Mouse (Mus musculus) erythroblast, adult 5-6 weeks (primary cell): Measurements from ENCODE around the gene Mical3. TPM values are rescaled to one million over a fixed set of nuclear protein-coding genes. Genes with fewer than 3 reads are reported as not detected.
"Not testable (repeated sequence)": the region's sequence is repeated elsewhere in the genome, so short reads cannot be mapped to it uniquely, and the experiment has no call there.

ENCODE experiments used
- ATAC-seq: replicated peaks from 2 replicates; pipeline ENCODE4 v1.8.0; 2016; ENCODE audit warnings: moderate number of reproducible peaks, mild to moderate bottlenecking, moderate TSS enrichment, inconsistent platforms; ENCODE audit not compliant: poor library complexity, low FRiP score, severe bottlenecking
- total RNA-seq, 2 experiments: library from RNA; stranded (forward) in 1 of 2; stranded (reverse) in 1 of 2; fragments of 150-400 nt in 1 of 2; fragments of 200-764, 138-1000 nt in 1 of 2; gene quantifications; 2 replicates each; pipeline versions ENCODE4 v1.2.3 to v1.2.4; 2015 to 2017; ENCODE audit warnings: low replicate concordance in 2 of 2

Gene Mical3
- total RNA-seq, 2 experiments from 2014 or later = 99.0 to 133 TPM

- ATAC-seq = no peak
Observed at GRCm38 (mm10) chr6:120943551-120943950, 187.2 kb downstream of the Mical3 start.

GRCm38 (mm10) chr6:120943079-120943478 is 187.7 kb downstream of the Mical3 start:
- no peak for ATAC-seq

GRCm38 (mm10) chr6:120941575-120941974 is 189.2 kb downstream of the Mical3 start:
- ATAC-seq = peak; percentile 49

GRCm38 (mm10) chr6:120941084-120941481 is 189.7 kb downstream of the Mical3 start:
- no peak for ATAC-seq

- no peak for ATAC-seq
Observed at GRCm38 (mm10) chr6:120940446-120941083, 190.2 kb downstream of the Mical3 start.

- ATAC-seq = no peak
Observed at GRCm38 (mm10) chr6:120939783-120940182, 191.0 kb downstream of the Mical3 start.

GRCm38 (mm10) chr6:120938763-120939450 is 191.9 kb downstream of the Mical3 start:
- ATAC-seq = no peak

GRCm38 (mm10) chr6:120937999-120938608 is 192.7 kb downstream of the Mical3 start:
- no peak for ATAC-seq

GRCm38 (mm10) chr6:120937104-120937617 is 193.6 kb downstream of the Mical3 start:
- no peak for ATAC-seq

- ATAC-seq = no peak
Observed at GRCm38 (mm10) chr6:120934176-120934575, 196.6 kb downstream of the Mical3 start.

GRCm38 (mm10) chr6:120933670-120934069 is 197.1 kb downstream of the Mical3 start:
- ATAC-seq = no peak

- no peak for ATAC-seq
Observed at GRCm38 (mm10) chr6:120932597-120932996, 198.2 kb downstream of the Mical3 start.

- ATAC-seq = 0 out of 2 replicates have a peak, but pooled peaks have one; percentile 33
Observed at GRCm38 (mm10) chr6:120930450-120931306, 200.1 kb downstream of the Mical3 start.

GRCm38 (mm10) chr6:120929421-120929820 is 201.4 kb downstream of the Mical3 start:
- ATAC-seq = no peak

- ATAC-seq = no peak
Observed at GRCm38 (mm10) chr6:120927765-120928164, 203.0 kb downstream of the Mical3 start.

- no peak for ATAC-seq
Observed at GRCm38 (mm10) chr6:120926880-120927279, 203.9 kb downstream of the Mical3 start.

GRCm38 (mm10) chr6:120924791-120925321 is 205.9 kb downstream of the Mical3 start:
- ATAC-seq = not testable (repeated sequence)

GRCm38 (mm10) chr6:120917975-120918374 is 212.8 kb downstream of the Mical3 start:
- no peak for ATAC-seq
